Mouse (Mus musculus) liver, adult (tissue): Measurements from ENCODE around the gene Tada2b.

Experiments used
- GATA4 ChIP-seq: IDR thresholded peaks from 2 replicates; pipeline ENCODE4 v1.6.1; 2014; ENCODE audit warnings: mild to moderate bottlenecking, low read length; ENCODE audit not compliant: insufficient replicate concordance

Gene Tada2b

GRCm38 (mm10) chr5:36489225-36489624 is 5.1 kb upstream of the Tada2b start:
- no peak for TF ChIP-seq GATA4

- TF ChIP-seq GATA4 = no peak
Measured at GRCm38 (mm10) chr5:36485306-36485705, 1.2 kb upstream of the Tada2b start.

DNA sequence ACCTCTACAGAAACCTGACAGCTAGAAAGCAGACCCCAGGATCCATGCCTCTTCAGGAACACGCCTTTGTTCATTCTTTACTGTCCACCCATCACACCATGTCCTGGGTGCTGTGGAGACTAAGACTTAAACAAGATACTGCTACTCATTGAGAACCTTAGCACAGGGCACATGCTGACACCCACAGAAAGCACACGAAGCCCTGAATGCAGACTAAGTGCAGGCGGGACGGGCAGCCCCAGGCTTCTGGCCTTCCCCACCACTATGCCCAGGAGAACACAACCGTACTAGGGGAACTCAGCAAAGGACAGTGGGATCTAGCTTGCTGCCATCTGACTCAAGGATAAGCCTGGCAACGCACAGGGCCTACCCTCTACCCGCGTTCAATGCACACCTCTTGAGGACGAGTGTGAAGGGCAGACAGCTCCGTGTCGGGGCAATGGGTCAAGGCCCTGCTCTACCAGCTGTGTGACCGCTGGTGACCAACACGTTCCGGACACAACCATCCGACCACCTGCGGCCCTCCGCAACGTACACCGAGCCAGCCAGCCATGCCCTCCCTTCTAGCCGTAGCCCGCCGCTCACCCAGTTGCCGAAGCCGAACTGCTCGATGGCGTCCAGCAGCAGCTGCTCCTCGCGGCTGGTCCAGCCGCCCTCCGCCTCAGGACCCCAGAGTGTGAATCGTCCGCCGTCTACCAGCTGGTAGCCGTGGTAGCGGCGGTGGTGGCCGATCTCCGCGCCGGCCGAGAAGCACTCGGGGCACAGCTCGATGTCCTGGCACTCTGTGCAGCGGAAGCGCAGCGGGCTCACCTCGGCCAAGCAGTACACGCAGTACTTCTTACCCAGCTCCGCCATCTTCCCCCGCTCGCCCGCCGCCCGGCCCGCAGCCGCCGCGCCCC is 633 bp downstream of the Tada2b start:
- TF ChIP-seq GATA4 = no peak

DNA sequence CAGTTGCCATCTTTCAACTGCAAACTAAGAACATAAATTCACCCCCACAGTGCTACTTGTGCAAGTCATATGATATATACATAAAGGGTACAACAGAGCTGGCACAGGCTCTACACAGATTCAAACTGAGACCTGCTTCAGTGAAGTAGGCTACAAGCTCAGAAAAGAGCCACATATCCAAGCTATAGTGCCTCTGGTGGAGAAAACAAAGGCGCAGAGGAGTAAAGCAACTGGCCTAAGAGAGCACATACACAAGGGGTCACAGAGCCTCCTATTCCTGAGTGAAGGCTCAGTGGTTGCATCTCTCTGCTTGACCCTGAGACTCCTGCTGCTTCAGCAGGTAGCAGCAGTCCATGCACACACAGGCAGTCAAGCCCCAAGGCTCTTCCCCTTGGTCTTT is 3.0 kb downstream of the Tada2b start:
- no peak for TF ChIP-seq GATA4

- TF ChIP-seq GATA4 = no peak
Measured at GRCm38 (mm10) chr5:36480398-36480797, 3.7 kb downstream of the Tada2b start.

- no peak for TF ChIP-seq GATA4
Measured at GRCm38 (mm10) chr5:36479735-36480134, 4.3 kb downstream of the Tada2b start.

- TF ChIP-seq GATA4 = no peak
Measured at GRCm38 (mm10) chr5:36478540-36479420, 5.3 kb downstream of the Tada2b start.

DNA sequence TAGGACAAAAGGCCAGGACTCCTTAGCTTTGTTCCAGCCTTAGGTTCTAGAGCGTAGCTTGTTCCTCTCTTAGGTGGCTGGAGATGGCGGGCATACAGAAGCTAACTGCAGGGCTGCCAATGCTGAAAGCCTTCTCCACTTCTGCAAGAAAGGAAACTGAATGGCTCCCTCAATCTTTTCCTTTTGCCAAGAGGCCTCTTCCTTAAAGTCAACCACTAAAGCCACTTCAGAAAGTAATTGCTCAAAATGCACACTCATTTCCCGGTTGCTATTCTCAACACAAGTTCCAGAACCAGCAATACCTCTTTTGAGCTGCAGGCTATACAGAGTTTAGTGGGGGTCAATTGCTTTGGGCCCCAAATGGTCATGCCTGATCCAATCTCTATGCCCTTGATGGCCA is 6.6 kb downstream of the Tada2b start:
- TF ChIP-seq GATA4 = no peak

DNA sequence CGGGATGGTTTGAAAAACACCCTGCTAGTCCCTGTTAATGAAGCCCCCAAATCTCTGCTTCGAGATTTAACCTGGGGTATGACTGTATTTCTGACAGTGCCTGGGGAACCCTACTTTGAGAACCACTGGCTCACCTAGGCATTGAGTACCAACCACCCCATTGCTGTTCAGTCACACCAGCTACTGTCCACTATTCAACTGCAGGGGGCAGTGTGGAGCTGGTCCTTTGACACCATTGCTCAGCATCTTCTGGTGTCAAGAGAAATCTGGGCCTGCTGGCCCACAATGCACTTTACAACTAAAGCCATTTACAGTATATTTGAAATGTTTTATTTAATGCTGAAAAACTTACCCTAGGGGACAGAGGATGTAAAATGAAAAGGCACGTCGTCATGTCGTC is 9.8 kb downstream of the Tada2b start:
- no peak for TF ChIP-seq GATA4

- no peak for TF ChIP-seq GATA4
Measured at GRCm38 (mm10) chr5:36472876-36473655, 11.0 kb downstream of the Tada2b start.

GRCm38 (mm10) chr5:36471206-36471605 is 12.9 kb downstream of the Tada2b start:
- no peak for TF ChIP-seq GATA4

- no peak for TF ChIP-seq GATA4
Measured at GRCm38 (mm10) chr5:36465889-36466288, 18.2 kb downstream of the Tada2b start.

GRCm38 (mm10) chr5:36464709-36465661 is 19.1 kb downstream of the Tada2b start, which contains the start of gene Grpel1:
Gene Grpel1 (plus strand): TSS chr5:36464998.
- no peak for TF ChIP-seq GATA4

- TF ChIP-seq GATA4 = no peak
Measured at GRCm38 (mm10) chr5:36463391-36463790, 20.7 kb downstream of the Tada2b start.

DNA sequence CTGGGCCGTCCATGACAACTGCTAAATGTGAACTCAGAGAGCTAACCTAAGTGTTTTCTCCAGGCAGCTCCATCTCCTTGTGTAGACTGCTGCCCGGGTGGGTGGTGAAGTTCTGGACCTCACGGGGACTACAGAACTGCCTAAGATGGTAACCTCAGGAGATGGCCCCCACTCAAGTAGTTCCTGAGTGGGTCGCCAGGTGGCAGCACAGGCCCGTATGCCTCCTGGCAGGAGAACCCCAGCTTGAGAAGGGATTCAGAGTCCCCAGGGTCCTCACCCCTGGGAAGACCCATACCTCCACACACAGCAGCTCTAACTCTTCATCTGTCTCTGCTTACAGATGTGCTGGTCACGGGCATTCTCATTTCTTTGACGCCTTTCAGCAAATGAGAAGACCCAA is 21.3 kb downstream of the Tada2b start:
- TF ChIP-seq GATA4 = no peak

DNA sequence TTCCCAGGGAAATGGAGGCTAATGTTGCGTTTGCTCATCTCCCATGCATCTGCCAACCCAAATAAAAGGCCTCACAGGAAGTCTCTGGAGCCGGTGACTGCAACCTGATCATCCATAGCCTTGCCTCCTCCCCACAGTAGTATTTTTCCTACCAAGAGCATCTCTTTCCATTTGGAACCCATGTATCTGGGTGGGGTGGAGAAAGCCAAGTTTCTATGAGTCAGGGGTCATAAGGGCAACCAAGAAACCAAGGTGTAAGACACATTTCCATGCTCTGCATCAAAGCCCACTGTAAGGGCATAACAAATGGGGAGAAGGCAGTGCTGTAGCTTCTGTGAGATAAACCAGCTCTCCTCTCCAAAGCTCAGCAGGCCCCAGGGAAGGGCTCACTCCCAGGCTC is 22.9 kb downstream of the Tada2b start:
- no peak for TF ChIP-seq GATA4
